Mouse (Mus musculus) mouse trophoblast stem cell (cell line): ENCODE measurements around the gene Gxylt1.
"Not testable (repeated sequence)": the region's sequence is repeated elsewhere in the genome, so short reads cannot be mapped to it uniquely, and the experiment has no call there.

Experiments used
- in situ Hi-C, 2 experiments: fragments of 300-500 bp; cut with MseI, MboI; formaldehyde crosslinking; loops; 2 replicates in 1 of 2; 3 replicates in 1 of 2; pipeline ENCODE4 v1.15.1; 2025

The Gxylt1 gene

DNA sequence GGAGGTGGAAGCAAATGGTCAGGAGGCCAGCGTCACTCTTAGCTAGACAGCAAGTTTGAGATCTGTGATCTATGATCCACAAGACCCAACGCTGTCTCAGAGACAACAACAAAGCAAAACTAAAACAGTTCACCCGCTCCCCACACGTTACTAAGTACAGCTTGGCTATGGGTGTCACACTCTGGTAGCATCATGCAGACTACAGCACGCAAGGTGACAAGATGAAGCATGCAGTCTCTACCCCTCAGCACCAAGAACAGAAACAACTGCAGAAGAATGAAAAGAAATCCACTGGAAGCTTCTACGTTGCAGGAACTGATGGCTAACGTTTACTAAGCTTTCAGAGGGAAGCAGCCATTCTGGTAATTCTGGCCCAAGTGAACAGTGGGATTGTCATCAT lies 11.4 kb downstream of the Gxylt1 start:
- in situ Hi-C loops = no loop called here

DNA sequence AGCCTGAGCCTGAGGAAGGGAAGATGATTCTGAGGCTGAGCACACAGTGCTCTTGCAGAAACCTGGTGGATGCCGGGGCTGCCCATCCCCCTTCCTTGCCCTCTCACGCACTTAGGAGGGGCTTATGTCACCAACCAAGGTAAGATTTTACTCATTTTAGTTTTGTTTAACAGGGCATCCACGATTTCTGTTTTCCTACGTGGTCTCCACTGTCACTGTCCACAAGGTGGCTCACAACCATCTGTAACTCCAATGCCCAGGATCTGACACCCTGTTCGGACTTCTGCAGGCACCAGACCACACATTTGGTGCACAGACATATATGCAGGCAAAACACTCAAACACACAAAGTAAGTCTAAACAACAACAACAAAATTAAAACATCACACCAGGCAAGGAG lies 12.2 kb downstream of the Gxylt1 start:
- in situ Hi-C loops = no loop called here

GRCm38 (mm10) chr15:93262274-93262673 lies 12.7 kb downstream of the Gxylt1 start:
- in situ Hi-C loops = no loop called here

- in situ Hi-C loops = no loop called here
Measured at GRCm38 (mm10) chr15:93259933-93260332, 15.0 kb downstream of the Gxylt1 start.

DNA sequence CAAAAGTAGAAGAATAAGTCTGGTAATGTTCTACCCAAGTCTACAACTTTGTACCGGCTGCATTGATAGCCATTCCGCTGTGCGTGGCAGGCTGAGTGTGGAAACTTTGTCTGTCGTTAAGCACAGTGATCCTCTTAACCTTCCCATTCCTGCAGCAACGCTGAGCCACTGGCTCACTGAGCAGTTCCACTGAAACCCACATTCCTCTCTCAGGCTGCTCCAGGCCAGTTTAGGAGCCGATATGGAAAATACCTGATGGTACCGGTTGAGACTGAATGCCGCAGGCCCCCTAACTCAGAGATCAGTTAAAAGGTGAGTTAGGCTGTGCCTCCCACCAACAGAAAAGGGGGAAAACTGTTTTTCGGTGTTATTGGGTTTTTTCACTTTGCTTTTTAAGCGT lies 19.7 kb downstream of the Gxylt1 start:
- in situ Hi-C loops = no loop called here

- in situ Hi-C loops = no loop called here
Measured at GRCm38 (mm10) chr15:93253172-93253571, 21.8 kb downstream of the Gxylt1 start.

DNA sequence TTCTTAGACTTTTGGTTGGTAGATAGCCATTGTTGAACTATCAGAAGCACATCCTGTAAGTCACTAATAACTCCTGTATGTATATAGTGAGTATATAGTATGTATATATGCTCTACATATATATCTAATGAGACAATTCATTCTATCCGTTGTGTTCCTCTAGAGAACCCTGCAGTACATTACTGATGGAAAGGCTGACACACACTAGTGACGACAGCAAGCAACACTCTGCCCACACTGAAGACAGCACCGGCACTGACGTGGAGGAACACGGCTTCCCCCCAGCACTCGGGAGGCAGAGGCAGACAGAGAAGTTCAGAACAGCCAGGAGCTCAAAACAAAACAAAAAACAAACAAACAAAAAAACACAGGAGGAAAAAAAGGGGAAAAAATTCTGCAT lies 22.6 kb downstream of the Gxylt1 start:
- in situ Hi-C loops = no loop called here

- in situ Hi-C loops = no loop called here
Measured at GRCm38 (mm10) chr15:93251553-93252250, 23.3 kb downstream of the Gxylt1 start.

GRCm38 (mm10) chr15:93243202-93243601 lies 31.8 kb downstream of the Gxylt1 start:
- in situ Hi-C loops = no loop called here

GRCm38 (mm10) chr15:93236456-93236855 lies 38.5 kb downstream of the Gxylt1 start:
- in situ Hi-C loops = not testable (repeated sequence)

- in situ Hi-C loops = loop anchor here in 1 of 2 experiments (10.0 kb wide), 1 partner anchor 704 kb away; no protein-coding TSS in a partner anchor
Measured at GRCm38 (mm10) chr15:93229028-93229427, 46.0 kb downstream of the Gxylt1 start.

DNA sequence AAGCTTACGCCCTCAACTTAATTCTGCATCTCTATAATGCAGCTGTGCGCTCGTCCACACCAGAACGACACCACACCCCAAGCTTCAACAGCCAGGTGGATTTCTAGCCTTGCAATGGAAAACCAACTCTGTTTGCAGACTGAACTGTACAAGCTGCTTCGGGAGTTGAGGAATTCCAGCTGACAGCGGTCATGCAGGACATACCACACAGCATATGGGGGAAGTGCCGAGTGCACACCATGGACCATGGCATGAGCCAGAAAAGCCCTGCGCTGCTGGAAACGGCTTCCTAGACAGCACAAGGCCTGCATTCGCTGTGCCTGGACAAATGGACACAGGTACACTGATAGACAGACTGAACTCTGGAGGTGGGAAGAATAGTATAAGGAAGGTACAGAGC lies 46.6 kb downstream of the Gxylt1 start:
- in situ Hi-C loops = loop anchor here in 1 of 2 experiments (10.0 kb wide), 1 partner anchor 704 kb away; no protein-coding TSS in a partner anchor

GRCm38 (mm10) chr15:93227764-93228079 lies 47.3 kb downstream of the Gxylt1 start:
- in situ Hi-C loops = loop anchor here in 1 of 2 experiments (10.0 kb wide), 1 partner anchor 703 kb away; no protein-coding TSS in a partner anchor

GRCm38 (mm10) chr15:93226930-93227763 lies 47.8 kb downstream of the Gxylt1 start:
- in situ Hi-C loops = loop anchor here in 1 of 2 experiments (10.0 kb wide), 1 partner anchor 702 kb away; no protein-coding TSS in a partner anchor

DNA sequence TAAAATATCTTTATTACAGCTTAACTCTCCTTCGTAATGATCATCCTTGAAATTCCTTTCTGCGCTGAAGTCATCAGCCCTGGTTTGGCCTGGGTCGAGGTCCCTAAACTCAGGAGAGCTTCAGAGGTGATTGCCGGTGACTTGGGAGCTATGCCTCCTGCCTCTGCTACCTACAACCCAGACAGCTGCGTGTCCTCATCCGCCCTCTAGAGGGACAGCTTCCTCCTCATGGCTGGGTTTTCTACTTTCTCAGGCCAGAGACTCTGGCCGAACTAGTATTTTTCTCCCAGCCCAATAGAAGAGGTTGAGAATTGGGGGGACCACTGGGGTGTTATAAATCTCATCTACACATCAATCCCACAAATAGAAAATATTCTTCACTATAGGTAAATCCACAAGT lies 52.5 kb downstream of the Gxylt1 start:
- in situ Hi-C loops = loop anchor here (10.0 to 25.0 kb wide), 4 partner anchors 135 to 960 kb away; no protein-coding TSS in a partner anchor

DNA sequence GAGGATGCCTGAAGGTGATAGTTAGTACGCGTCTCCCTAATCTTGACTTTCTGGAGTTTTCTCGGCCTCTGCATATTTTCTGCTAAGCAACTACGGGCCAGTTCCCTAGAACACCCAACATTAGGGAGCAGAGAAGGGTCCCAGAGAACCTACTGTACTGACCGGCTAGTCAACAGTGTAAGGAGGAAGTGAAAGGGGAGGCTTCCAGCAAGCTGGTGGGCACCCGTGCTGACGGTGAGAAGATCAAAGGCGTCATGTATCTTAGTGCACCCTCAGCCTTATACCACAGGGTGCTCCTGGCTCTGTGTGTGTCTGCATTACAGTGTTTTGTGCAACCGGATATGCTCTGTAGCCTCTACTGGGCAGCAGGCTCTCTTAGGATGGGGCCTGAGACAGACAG lies 62.4 kb downstream of the Gxylt1 start:
- in situ Hi-C loops = loop anchor here (10.0 to 25.0 kb wide), 6 partner anchors 125 to 950 kb away; no protein-coding TSS in a partner anchor

GRCm38 (mm10) chr15:93204861-93205260 lies 70.1 kb downstream of the Gxylt1 start:
- in situ Hi-C loops = loop anchor here (25.0 kb wide), 3 partner anchors 118 to 943 kb away; no protein-coding TSS in a partner anchor

- in situ Hi-C loops = loop anchor here (25.0 kb wide), 3 partner anchors 115 to 940 kb away; no protein-coding TSS in a partner anchor
Measured at GRCm38 (mm10) chr15:93201956-93202355, 73.0 kb downstream of the Gxylt1 start.

- in situ Hi-C loops = no loop called here
Measured at GRCm38 (mm10) chr15:93191387-93192145, 83.4 kb downstream of the Gxylt1 start.
